Mouse (Mus musculus) myocyte (in vitro differentiated cells): ENCODE measurements around the gene Cryab. TPM values are rescaled to one million over a fixed set of nuclear protein-coding genes. Genes with fewer than 3 reads are reported as not detected.

Experiments used
- H3K27me3 ChIP-seq: one replicate; pipeline ENCODE4 v1.6.1; 2011; ENCODE audit not compliant: control insufficient read depth, insufficient read depth, insufficient read length
- H3K36me3 ChIP-seq: one replicate; pipeline ENCODE4 v1.6.1; 2011; ENCODE audit not compliant: control insufficient read depth, insufficient read depth
- H3K4me2 ChIP-seq: one replicate; pipeline ENCODE4 v1.6.1; 2011; ENCODE audit warnings: low read depth, control low read depth
- H3K4me3 ChIP-seq: one replicate; pipeline ENCODE4 v1.5.1; 2011; ENCODE audit warnings: mild to moderate bottlenecking, control low read depth, moderate library complexity
- H3K79me2 ChIP-seq: one replicate; pipeline ENCODE4 v1.6.1; 2011; ENCODE audit not compliant: control insufficient read depth, insufficient read depth
- H3ac ChIP-seq: one replicate; pipeline ENCODE4 v1.6.1; 2011; ENCODE audit not compliant: control insufficient read depth, insufficient read length
- CEBPB ChIP-seq: IDR thresholded peaks from 2 replicates; pipeline ENCODE4 v1.6.1; 2011; ENCODE audit warnings: mild to moderate bottlenecking, moderate library complexity; ENCODE audit not compliant: poor library complexity, insufficient read depth, severe bottlenecking
- E2F4 ChIP-seq: IDR thresholded peaks from one replicate; pipeline ENCODE4 v1.6.1; 2011; ENCODE audit warnings: mild to moderate bottlenecking, control low read depth, moderate library complexity; ENCODE audit not compliant: insufficient read depth
- MAX ChIP-seq: IDR thresholded peaks from one replicate; pipeline ENCODE4 v1.6.1; 2011; ENCODE audit warnings: low read depth, mild to moderate bottlenecking, control low read depth
- MYOD1 ChIP-seq, 3 experiments: IDR thresholded peaks; one replicate each; pipeline ENCODE4 v1.6.1; 2011; ENCODE audit warnings: control low read depth in 2 of 3, low read depth in 2 of 3, mild to moderate bottlenecking in 2 of 3, moderate library complexity in 1 of 3; ENCODE audit not compliant: insufficient read length in 2 of 3, control insufficient read depth in 1 of 3
- MYOG ChIP-seq, 3 experiments: IDR thresholded peaks; one replicate each; pipeline ENCODE4 v1.6.1; 2011; ENCODE audit warnings: control low read depth in 2 of 3, low read depth in 2 of 3, mild to moderate bottlenecking in 2 of 3; ENCODE audit not compliant: insufficient read length in 2 of 3, control insufficient read depth in 1 of 3, insufficient read depth in 1 of 3
- POLR2A ChIP-seq: IDR thresholded peaks from one replicate; pipeline ENCODE4 v1.6.1; 2011; ENCODE audit warnings: low read depth, mild to moderate bottlenecking, control low read depth, moderate library complexity; ENCODE audit not compliant: insufficient read length
- POLR2AphosphoS2 ChIP-seq: IDR thresholded peaks from one replicate; pipeline ENCODE4 v1.6.1; 2011; ENCODE audit warnings: low read depth, control low read depth; ENCODE audit not compliant: insufficient read length
- REST ChIP-seq: IDR thresholded peaks from one replicate; pipeline ENCODE4 v1.6.1; 2011; ENCODE audit warnings: mild to moderate bottlenecking, control low read depth, moderate library complexity; ENCODE audit not compliant: insufficient read depth, insufficient read length
- SRF ChIP-seq: IDR thresholded peaks from one replicate; pipeline ENCODE4 v1.6.1; 2011; ENCODE audit warnings: low read depth; ENCODE audit not compliant: control insufficient read depth, insufficient read length
- TCF12 ChIP-seq: IDR thresholded peaks from one replicate; pipeline ENCODE4 v1.6.1; 2011; ENCODE audit warnings: mild to moderate bottlenecking, control low read depth; ENCODE audit not compliant: poor library complexity, insufficient read depth, severe bottlenecking
- TCF3 ChIP-seq: IDR thresholded peaks from one replicate; pipeline ENCODE4 v1.6.1; 2011; ENCODE audit warnings: low read depth, control low read depth; ENCODE audit not compliant: insufficient read length
- USF1 ChIP-seq: IDR thresholded peaks from one replicate; pipeline ENCODE4 v1.6.1; 2011; ENCODE audit warnings: low read depth, mild to moderate bottlenecking, control low read depth, moderate library complexity
- polyA plus RNA-seq: library from polyadenylated mRNA; unstranded; fragments of >200 nt; fragmentation: generic; extraction: Trizol; gene quantifications from one replicate; pipeline ENCODE4 v1.2.1, GENCODE M21; 2012; ENCODE audit warnings: missing spikeins

Gene Cryab
- polyA plus RNA-seq: 915 TPM

- Histone ChIP-seq H3K4me2 (peak within 1 kb of the TSS; percentile 87), H3K4me3 (peak within 1 kb of the TSS; percentile 76), H3ac (peak within 1 kb of the TSS; percentile 85), H3K79me2 (peaks cover 10% of the 10 kb centered on the region), H3K27me3 (no peaks in the 10 kb centered on the region), H3K36me3 (peaks cover 4% of the 10 kb centered on the region)
- TF ChIP-seq POLR2AphosphoS2 (no peak), POLR2A (peak; percentile 10), USF1 (no peak), SRF (peak; percentile 17)
Measured at GRCm38 (mm10) chr9:50751323-50751722, at the start of gene Cryab. Gene Cryab, plus strand, starts transcription at chr9:50751325.

GRCm38 (mm10) chr9:50704907-50705306 is 46.2 kb upstream of the Cryab start:
- H3K4me3 ChIP-seq: no peak overlapping the region
- no peaks in the 10 kb centered on the region for H3K36me3 ChIP-seq
- no peak overlapping the region for H3K4me2 ChIP-seq
- H3ac ChIP-seq: no peak overlapping the region
- no peaks in the 10 kb centered on the region for H3K79me2 ChIP-seq
- TF ChIP-seq SRF (no peak), TCF12 (no peak), REST (no peak), MYOG (IDR thresholded peaks at IDR 0.05; ENCODE audit: control insufficient read depth in 1 of 3, insufficient read depth in 1 of 3, insufficient read length in 2 of 3, low read depth in 2 of 3) (no peak), TCF3 (no peak), POLR2AphosphoS2 (no peak), CEBPB (no peak), MYOD1 (IDR thresholded peaks at IDR 0.05; ENCODE audit: control insufficient read depth in 1 of 3, insufficient read length in 2 of 3, low read depth in 2 of 3) (no peak), POLR2A (no peak), E2F4 (no peak), USF1 (no peak), MAX (no peak)
- H3K27me3 ChIP-seq: no peaks in the 10 kb centered on the region

DNA sequence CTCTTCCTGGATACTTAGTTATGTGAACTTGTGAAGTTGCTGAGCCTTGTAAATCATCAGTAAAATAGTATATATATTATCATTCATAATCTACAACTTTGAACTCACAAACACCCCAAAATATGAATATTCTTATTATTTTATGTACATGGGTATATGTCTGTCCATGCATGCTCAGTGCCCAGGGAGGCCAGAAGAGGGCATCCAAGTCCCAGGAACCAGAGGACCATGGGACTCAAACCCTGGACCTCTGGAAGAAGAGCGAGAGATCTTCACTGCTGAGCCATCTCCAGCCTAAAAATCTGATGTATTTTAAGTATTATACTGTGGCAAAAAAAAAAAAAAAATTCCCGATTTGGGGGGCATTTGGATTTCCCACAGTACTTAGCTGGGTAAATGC is 42.0 kb upstream of the Cryab start:
- Histone ChIP-seq H3K4me3 (no peak overlapping the region), H3K36me3 (no peaks in the 10 kb centered on the region), H3ac (no peak overlapping the region), H3K79me2 (no peaks in the 10 kb centered on the region), H3K27me3 (no peaks in the 10 kb centered on the region), H3K4me2 (no peak overlapping the region)
- TF ChIP-seq TCF3: no peak
- no peak for TF ChIP-seq POLR2A

- Histone ChIP-seq H3K4me3 (no peak overlapping the region), H3K4me2 (no peak overlapping the region), H3K27me3 (no peaks in the 10 kb centered on the region), H3K79me2 (no peaks in the 10 kb centered on the region), H3ac (no peak overlapping the region), H3K36me3 (no peaks in the 10 kb centered on the region)
- TF ChIP-seq POLR2A (no peak), SRF (no peak), MYOD1 (IDR thresholded peaks at IDR 0.05; ENCODE audit: control insufficient read depth in 1 of 3, insufficient read length in 2 of 3, low read depth in 2 of 3) (no peak), MAX (no peak), CEBPB (no peak), E2F4 (no peak), TCF12 (no peak), REST (no peak), POLR2AphosphoS2 (no peak), USF1 (no peak), TCF3 (no peak)
Measured at GRCm38 (mm10) chr9:50711337-50711736, 39.8 kb upstream of the Cryab start.

- H3K36me3 ChIP-seq: no peaks in the 10 kb centered on the region
- H3K27me3 ChIP-seq: no peaks in the 10 kb centered on the region
- H3K4me2 ChIP-seq: no peak overlapping the region
- H3K4me3 ChIP-seq: no peak overlapping the region
- TF ChIP-seq TCF12 (no peak), MAX (no peak), POLR2AphosphoS2 (no peak), CEBPB (no peak), TCF3 (no peak), USF1 (no peak), REST (no peak), MYOG (IDR thresholded peaks at IDR 0.05; ENCODE audit: control insufficient read depth in 1 of 3, insufficient read depth in 1 of 3, insufficient read length in 2 of 3, low read depth in 2 of 3) (no peak), POLR2A (no peak), E2F4 (no peak), MYOD1 (IDR thresholded peaks at IDR 0.05; ENCODE audit: control insufficient read depth in 1 of 3, insufficient read length in 2 of 3, low read depth in 2 of 3) (no peak), SRF (no peak)
- no peak overlapping the region for H3ac ChIP-seq
- no peaks in the 10 kb centered on the region for H3K79me2 ChIP-seq
Measured at GRCm38 (mm10) chr9:50714188-50714587, 36.9 kb upstream of the Cryab start.
